Mouse (Mus musculus) heart, postnatal 4 days (tissue): ENCODE data around the gene Suco. TPM values are rescaled to one million over a fixed set of nuclear protein-coding genes. Genes with fewer than 3 reads are reported as not detected.

Experiments
- DNase-seq: peaks from one replicate; pipeline ENCODE4 v3.0.0; 2021
- total RNA-seq, 2 experiments: library from RNA; stranded (reverse); gene quantifications; 2 replicates each; pipeline ENCODE4 v1.2.3; 2021

Suco gene
- total RNA-seq, 2 experiments from 2014 or later = 27.1 to 29.2 TPM

GRCm38 (mm10) chr1:161894126-161894525, 17.6 kb upstream of the Suco start:
- no peak for DNase-seq

GRCm38 (mm10) chr1:161888823-161889222, 12.3 kb upstream of the Suco start:
- no peak for DNase-seq

- no peak for DNase-seq
Observed at GRCm38 (mm10) chr1:161887679-161888260, 11.3 kb upstream of the Suco start.

- no peak for DNase-seq
Observed at GRCm38 (mm10) chr1:161885762-161886161, 9.3 kb upstream of the Suco start.

GRCm38 (mm10) chr1:161877580-161878142, 1.2 kb upstream of the Suco start:
- no peak for DNase-seq

GRCm38 (mm10) chr1:161875706-161876552, 553 bp downstream of the Suco start:
- no peak for DNase-seq

GRCm38 (mm10) chr1:161869422-161869821, 7.1 kb downstream of the Suco start:
- DNase-seq = no peak

GRCm38 (mm10) chr1:161868413-161868812, 8.1 kb downstream of the Suco start:
- no peak for DNase-seq

GRCm38 (mm10) chr1:161863742-161864141, 12.7 kb downstream of the Suco start:
- DNase-seq = no peak

GRCm38 (mm10) chr1:161859248-161859647, 17.2 kb downstream of the Suco start:
- no peak for DNase-seq

- DNase-seq = no peak
Observed at GRCm38 (mm10) chr1:161826677-161827076, 49.8 kb downstream of the Suco start.

GRCm38 (mm10) chr1:161809428-161809827, 67.1 kb downstream of the Suco start:
- DNase-seq = no peak

GRCm38 (mm10) chr1:161808980-161809379, 67.5 kb downstream of the Suco start:
- DNase-seq = no peak

- DNase-seq = no peak
Observed at GRCm38 (mm10) chr1:161804541-161804971, 71.9 kb downstream of the Suco start.

GRCm38 (mm10) chr1:161801321-161801720, 75.2 kb downstream of the Suco start:
- DNase-seq = no peak

- no peak for DNase-seq
Observed at GRCm38 (mm10) chr1:161800256-161800655, 76.2 kb downstream of the Suco start.

- DNase-seq = no peak
Observed at GRCm38 (mm10) chr1:161799791-161800190, 76.7 kb downstream of the Suco start.

- no peak for DNase-seq
Observed at GRCm38 (mm10) chr1:161798866-161799265, 77.6 kb downstream of the Suco start.

GRCm38 (mm10) chr1:161794447-161795211, 81.9 kb downstream of the Suco start:
- no peak for DNase-seq

- DNase-seq = no peak
Observed at GRCm38 (mm10) chr1:161793321-161793720, 83.2 kb downstream of the Suco start.

- DNase-seq = no peak
Observed at GRCm38 (mm10) chr1:161792687-161792969, 83.9 kb downstream of the Suco start.

- no peak for DNase-seq
Observed at GRCm38 (mm10) chr1:161791854-161792686, 84.4 kb downstream of the Suco start.
